Mouse (Mus musculus) liver, postnatal 0 days (tissue): ENCODE measurements around the gene Oxsm.

Experiments used
- CTCF ChIP-seq: sonication (generic); IDR thresholded peaks from 2 replicates; pipeline ENCODE4 v1.5.1; 2016; ENCODE audit warnings: antibody characterized with exemption, low read depth
- EP300 ChIP-seq: IDR thresholded peaks from 2 replicates; pipeline ENCODE4 v1.6.1; 2016; ENCODE audit warnings: antibody characterized with exemption, low read depth, mild to moderate bottlenecking

DNA sequence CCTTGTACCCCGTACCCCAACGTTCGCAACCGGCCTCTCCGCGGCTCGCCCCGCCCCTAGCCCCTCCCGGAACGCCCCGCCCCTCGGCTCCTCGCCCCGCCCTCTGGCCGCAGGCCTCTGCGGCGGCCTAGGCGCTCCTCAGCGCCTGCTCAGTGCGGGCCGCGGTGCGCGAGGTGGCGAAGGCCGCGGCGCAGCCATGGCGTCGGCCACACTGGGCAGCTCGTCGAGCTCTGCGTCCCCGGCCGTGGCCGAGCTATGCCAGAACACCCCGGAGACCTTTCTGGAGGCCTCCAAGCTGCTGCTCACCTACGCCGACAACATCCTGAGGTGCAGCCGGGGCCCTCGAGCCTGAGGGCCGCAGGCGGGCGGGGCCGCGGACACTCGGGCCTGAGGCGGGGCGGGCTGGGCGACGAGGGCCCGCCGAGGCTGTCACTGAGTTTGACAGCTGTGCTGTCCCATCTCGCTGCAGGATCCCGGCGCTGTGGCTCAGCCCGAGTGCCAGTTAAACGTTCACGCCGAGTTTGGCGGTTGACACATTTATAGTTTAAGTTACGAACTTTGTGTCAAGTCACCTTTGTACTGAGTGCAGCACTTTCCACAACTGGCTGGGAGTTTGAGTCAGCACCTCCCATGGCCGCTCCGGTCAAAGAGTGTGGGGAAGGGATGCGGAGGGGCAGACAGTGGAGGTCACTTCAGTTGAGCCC, at the start of gene Oxsm, which contains the start of gene Ngly1:
- TF ChIP-seq CTCF (no peak), EP300 (no peak)
